Mouse (Mus musculus) forebrain, embryonic 13.5 days (tissue): Measurements from ENCODE around the gene Pax4. TPM values are rescaled to one million over a fixed set of nuclear protein-coding genes. Genes with fewer than 3 reads are reported as not detected.

Experiments used
- ATAC-seq: fragments of 200-750 bp; cut with Nextera tagmentation; 2 replicates; pipeline ENCODE4 v1.8.0; 2017
- H3K27ac ChIP-seq: fragments of 300-500 bp; sonication (generic); 2 replicates; pipeline ENCODE4 v1.5.1; 2015; ENCODE audit warnings: inconsistent platforms, mild to moderate bottlenecking, moderate library complexity
- H3K27me3 ChIP-seq: fragments of 300-500 bp; sonication (generic); 2 replicates; pipeline ENCODE4 v1.6.1; 2015; ENCODE audit warnings: mild to moderate bottlenecking, inconsistent platforms
- H3K36me3 ChIP-seq: fragments of 300-500 bp; sonication (generic); 2 replicates; pipeline ENCODE4 v1.6.1; 2015; ENCODE audit warnings: mild to moderate bottlenecking, inconsistent platforms; ENCODE audit not compliant: poor library complexity, severe bottlenecking
- H3K4me1 ChIP-seq: fragments of 300-500 bp; sonication (generic); 2 replicates; pipeline ENCODE4 v1.6.1; 2015; ENCODE audit warnings: inconsistent platforms
- H3K4me2 ChIP-seq: fragments of 300-500 bp; sonication (generic); 2 replicates; pipeline ENCODE4 v1.6.1; 2015; ENCODE audit warnings: inconsistent platforms, mild to moderate bottlenecking, moderate library complexity
- H3K4me3 ChIP-seq: fragments of 300-500 bp; sonication (generic); 2 replicates; pipeline ENCODE4 v1.5.1; 2015; ENCODE audit warnings: mild to moderate bottlenecking, inconsistent platforms
- H3K9ac ChIP-seq: fragments of 300-500 bp; sonication (generic); 2 replicates; pipeline ENCODE4 v1.6.1; 2015; ENCODE audit warnings: mild to moderate bottlenecking, inconsistent platforms
- H3K9me3 ChIP-seq: fragments of 300-500 bp; sonication (generic); replicated peaks from 2 replicates; pipeline ENCODE4 v1.6.1; 2016; ENCODE audit warnings: inconsistent platforms
- WGBS: fragments of 180-500 bp; shearing (Covaris S2); methylation state at CpG from one replicate; pipeline ENCODE4 v1.1.7; 2015; 5-methylcytosine and 5-hydroxymethylcytosine counted together
- polyA plus RNA-seq: library from polyadenylated mRNA; unstranded; fragments of >200 nt; fragmentation: Nextera tagmentation; extraction: Ambion mirVana; gene quantifications from 2 replicates; pipeline ENCODE4 v1.2.1, GENCODE M21; 2015

Pax4 gene
- polyA plus RNA-seq, 1 experiment from 2014 or later: not detected

GRCm38 (mm10) chr6:28474839-28475238 lies 25.7 kb upstream of the Pax4 start, which contains the start of gene Snd1:
Gene Snd1 (plus strand): TSS chr6:28475139.
- no peaks in the 10 kb centered on the region for H3K9me3 ChIP-seq
- no peak within 1 kb of the TSS for H3K9ac ChIP-seq
- H3K4me3 ChIP-seq: no peak within 1 kb of the TSS
- WGBS: 88% methylated on average over 5 of the region's 5 CpGs
- no peak within 1 kb of the TSS for H3K4me2 ChIP-seq
- H3K27ac ChIP-seq: no peak within 1 kb of the TSS
- peaks cover 7% of the 10 kb centered on the region for H3K4me1 ChIP-seq
- no peaks in the 10 kb centered on the region for H3K36me3 ChIP-seq
- ATAC-seq: no peak
- H3K27me3 ChIP-seq: no peaks in the 10 kb centered on the region

GRCm38 (mm10) chr6:28474211-28474610 lies 25.1 kb upstream of the Pax4 start:
- Histone ChIP-seq H3K27ac (no peak overlapping the region), H3K36me3 (no peaks in the 10 kb centered on the region), H3K27me3 (no peaks in the 10 kb centered on the region), H3K9ac (no peak overlapping the region), H3K4me2 (no peak overlapping the region), H3K4me3 (no peak overlapping the region), H3K9me3 (no peaks in the 10 kb centered on the region), H3K4me1 (peaks cover 4% of the 10 kb centered on the region)
- no peak for ATAC-seq
- WGBS: 91% methylated on average over 4 of the region's 4 CpGs

- no peak overlapping the region for H3K4me3 ChIP-seq
- H3K9ac ChIP-seq: no peak overlapping the region
- no peaks in the 10 kb centered on the region for H3K27me3 ChIP-seq
- no peaks in the 10 kb centered on the region for H3K4me1 ChIP-seq
- ATAC-seq: no peak
- H3K4me2 ChIP-seq: no peak overlapping the region
- 87% methylated on average over 9 of the region's 9 CpGs for WGBS
- H3K27ac ChIP-seq: no peak overlapping the region
- H3K36me3 ChIP-seq: no peaks in the 10 kb centered on the region
- H3K9me3 ChIP-seq: no peaks in the 10 kb centered on the region
These were observed 22.3 kb upstream of the Pax4 start for GRCm38 (mm10) chr6:28471284-28472035.

GRCm38 (mm10) chr6:28470621-28471020 lies 21.5 kb upstream of the Pax4 start:
- no peak for ATAC-seq
- Histone ChIP-seq H3K4me3 (no peak overlapping the region), H3K9ac (no peak overlapping the region), H3K27me3 (no peaks in the 10 kb centered on the region), H3K27ac (no peak overlapping the region), H3K4me1 (no peaks in the 10 kb centered on the region), H3K9me3 (no peaks in the 10 kb centered on the region), H3K36me3 (no peaks in the 10 kb centered on the region), H3K4me2 (no peak overlapping the region)
- whole genome bisulfite sequencing: 81% methylated on average over 5 of the region's 5 CpGs

- Histone ChIP-seq H3K9ac (no peak overlapping the region), H3K4me2 (no peak overlapping the region), H3K27ac (no peak overlapping the region), H3K4me3 (no peak overlapping the region), H3K36me3 (no peaks in the 10 kb centered on the region), H3K4me1 (no peaks in the 10 kb centered on the region), H3K9me3 (no peaks in the 10 kb centered on the region), H3K27me3 (no peaks in the 10 kb centered on the region)
- ATAC-seq: no peak
- WGBS: 82% methylated on average over 4 of the region's 4 CpGs
These were observed 21.0 kb upstream of the Pax4 start for GRCm38 (mm10) chr6:28470017-28470602.

GRCm38 (mm10) chr6:28464630-28465029 lies 15.5 kb upstream of the Pax4 start:
- Histone ChIP-seq H3K36me3 (no peaks in the 10 kb centered on the region), H3K4me2 (no peak overlapping the region)
- WGBS: 65% methylated on average over 6 of the region's 6 CpGs

GRCm38 (mm10) chr6:28460534-28460933 lies 11.4 kb upstream of the Pax4 start:
- 12% methylated on average over 5 of the region's 5 CpGs for WGBS
- Histone ChIP-seq H3K4me2 (no peak overlapping the region), H3K4me1 (no peaks in the 10 kb centered on the region), H3K9me3 (no peaks in the 10 kb centered on the region), H3K9ac (no peak overlapping the region), H3K36me3 (no peaks in the 10 kb centered on the region), H3K27ac (no peak overlapping the region), H3K27me3 (no peaks in the 10 kb centered on the region), H3K4me3 (no peak overlapping the region)
- no peak for ATAC-seq

More at GRCm38 (mm10) chr6:28464630-28465029, 15.5 kb upstream of the Pax4 start:
- no peak for ATAC-seq
- H3K27me3 ChIP-seq: no peaks in the 10 kb centered on the region
- H3K9me3 ChIP-seq: no peaks in the 10 kb centered on the region
- no peak overlapping the region for H3K27ac ChIP-seq
- H3K4me3 ChIP-seq: no peak overlapping the region
- H3K4me1 ChIP-seq: no peaks in the 10 kb centered on the region
- H3K9ac ChIP-seq: no peak overlapping the region

GRCm38 (mm10) chr6:28459221-28459668 lies 10.1 kb upstream of the Pax4 start:
- no peak for ATAC-seq
- Histone ChIP-seq H3K9ac (no peak overlapping the region), H3K27ac (no peak overlapping the region), H3K4me3 (no peak overlapping the region), H3K4me1 (no peaks in the 10 kb centered on the region), H3K9me3 (no peaks in the 10 kb centered on the region), H3K36me3 (no peaks in the 10 kb centered on the region), H3K27me3 (no peaks in the 10 kb centered on the region), H3K4me2 (no peak overlapping the region)

GRCm38 (mm10) chr6:28450977-28451376 lies 1.8 kb upstream of the Pax4 start:
- 0 out of 2 replicates have a peak, but pooled peaks have one; percentile 50 for ATAC-seq
- Histone ChIP-seq H3K4me2 (peak overlapping the region; percentile 24; the same call in 1 of the 2 replicates), H3K9me3 (no peaks in the 10 kb centered on the region), H3K4me3 (no peak overlapping the region), H3K4me1 (0 out of 2 replicates have a peak, but pooled peaks cover 7% of the 10 kb centered on the region), H3K27me3 (peaks cover 36% of the 10 kb centered on the region), H3K36me3 (no peaks in the 10 kb centered on the region), H3K27ac (no peak overlapping the region), H3K9ac (no peak overlapping the region)
- under 1% methylated on average over 12 of the region's 12 CpGs for WGBS

GRCm38 (mm10) chr6:28450481-28450880 lies 1.3 kb upstream of the Pax4 start:
- H3K9me3 ChIP-seq: no peaks in the 10 kb centered on the region
- no peak overlapping the region for H3K9ac ChIP-seq
- no peaks in the 10 kb centered on the region for H3K36me3 ChIP-seq
- peaks cover 37% of the 10 kb centered on the region for H3K27me3 ChIP-seq
- 20% methylated on average over 5 of the region's 5 CpGs for WGBS
- H3K27ac ChIP-seq: no peak overlapping the region
- H3K4me2 ChIP-seq: peak overlapping the region; percentile 24; the same call in 1 of the 2 replicates
- H3K4me1 ChIP-seq: 0 out of 2 replicates have a peak, but pooled peaks cover 7% of the 10 kb centered on the region
- ATAC-seq: no peak
- H3K4me3 ChIP-seq: no peak overlapping the region

GRCm38 (mm10) chr6:28447937-28448336 lies 1.2 kb downstream of the Pax4 start:
- 0 out of 2 replicates have a peak, but pooled peaks cover 7% of the 10 kb centered on the region for H3K4me1 ChIP-seq
- no peak for ATAC-seq
- H3K4me3 ChIP-seq: no peak overlapping the region
- no peaks in the 10 kb centered on the region for H3K9me3 ChIP-seq
- H3K9ac ChIP-seq: no peak overlapping the region
- H3K27ac ChIP-seq: no peak overlapping the region
- 72% methylated on average over 7 of the region's 7 CpGs for WGBS
- H3K4me2 ChIP-seq: no peak overlapping the region
- peaks cover 37% of the 10 kb centered on the region for H3K27me3 ChIP-seq
- no peaks in the 10 kb centered on the region for H3K36me3 ChIP-seq

- 71% methylated on average over 6 of the region's 6 CpGs for WGBS
- H3K9ac ChIP-seq: no peak overlapping the region
- no peak overlapping the region for H3K4me2 ChIP-seq
- H3K27ac ChIP-seq: no peak overlapping the region
- ATAC-seq: no peak
- H3K27me3 ChIP-seq: no peaks in the 10 kb centered on the region
- no peak overlapping the region for H3K4me3 ChIP-seq
- peaks cover 13% of the 10 kb centered on the region for H3K36me3 ChIP-seq
- H3K4me1 ChIP-seq: no peaks in the 10 kb centered on the region
- no peaks in the 10 kb centered on the region for H3K9me3 ChIP-seq
These were observed 17.7 kb downstream of the Pax4 start for GRCm38 (mm10) chr6:28431538-28431855.
